Mouse (Mus musculus): ENCODE data around the gene Snx10.

DNA sequence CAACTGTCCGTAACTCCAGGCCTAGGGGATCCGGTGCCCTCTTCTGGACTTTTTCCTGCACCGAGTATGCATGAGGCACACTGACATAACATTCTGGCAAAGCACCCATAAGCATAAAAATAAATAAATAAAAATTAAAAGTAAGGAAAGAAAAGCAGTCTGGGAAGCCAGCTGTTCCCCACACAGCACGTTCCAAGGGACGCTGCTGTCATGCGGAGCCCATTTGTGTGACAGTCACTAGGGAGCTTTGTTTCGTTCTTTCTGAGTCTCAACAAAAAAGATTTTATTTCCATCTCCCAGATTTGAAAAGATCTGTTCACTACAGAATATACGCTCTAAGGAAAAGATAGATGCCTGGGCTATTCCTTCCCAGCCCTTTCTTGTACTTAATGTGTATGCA lies 45.4 kb downstream of the Snx10 start:
- TF ChIP-seq CTCF (IDR thresholded peaks at IDR 0.05; ENCODE audit: borderline replicate concordance, control insufficient read depth, extremely low read depth, insufficient read depth, low read length, poor library complexity) (no peak), POLR2A (IDR thresholded peaks at IDR 0.05; ENCODE audit: control insufficient read depth, extremely low read depth, insufficient read depth, low read length, poor library complexity) (no peak)

Data from thymus, adult 2 months (tissue).